20 mouse cellular contexts compared by ENCODE assay signal in genomic region chr9:25021095-25021691, GRCm38 (mm10).
DNase-seq lines count a peak whose midpoint lies in the region; ATAC-seq and TF ChIP-seq lines count a peak whose summit lies in the region.
"Had no signal": no experiment of that assay in that cellular context is flagged by ENCODE, and none has a peak within 500 bp of the region (broad histone marks: within the 10 kb centered on the region; RNA-seq: fewer than 3 reads in every experiment).

No protein-coding gene starts in this region.

- peak; percentile 18 to 29 for DNase-seq in heart, adult 18-20 months
- no peak for DNase-seq in heart, postnatal 4 days
- DNase-seq in liver, embryonic 11.5 days (ENCODE audit: low spot score) = no peak
- no peak for DNase-seq in liver, postnatal 0 days
- DNase-seq in liver, embryonic 13.5 days = no peak
- DNase-seq in telencephalon, adult 2 months (ENCODE audit: low read depth, low spot score) = peak; percentile 55
- no peak for DNase-seq in cerebellum, adult 18-20 months
- DNase-seq: adrenal gland, adult 2 months; cerebellum, adult 9-10 months; gastrocnemius, postnatal 10 days; kidney, adult 2 months; lung, postnatal 4 days; thymus, adult 18-20 months had no signal

- no peaks in the 10 kb centered on the region for H3K4me1 ChIP-seq in liver, embryonic 11.5 days (replicated peaks; ENCODE audit: control insufficient read depth, insufficient read depth, low read length)
- H3K4me1 ChIP-seq in liver, postnatal 0 days (ENCODE audit: insufficient read depth) = no peaks in the 10 kb centered on the region
- 0 out of 2 replicates have a peak, but pooled peaks cover 5% of the 10 kb centered on the region for H3K4me1 ChIP-seq in liver, embryonic 13.5 days (replicated peaks)
- H3K4me1 ChIP-seq: embryonic facial prominence, embryonic 15.5 days; limb, embryonic 10.5 days; midbrain, embryonic 10.5 days; stomach, embryonic 15.5 days had no signal

- H3K27ac ChIP-seq in liver, embryonic 11.5 days (ENCODE audit: low read depth, low read length) = no peak overlapping the region
- H3K27ac ChIP-seq in liver, postnatal 0 days (ENCODE audit: low read depth) = no peak overlapping the region
- H3K27ac ChIP-seq in liver, embryonic 13.5 days = no peak overlapping the region
- H3K27ac ChIP-seq: embryonic facial prominence, embryonic 15.5 days; hindbrain, embryonic 14.5 days; kidney, postnatal 0 days; limb, embryonic 10.5 days; midbrain, embryonic 10.5 days; stomach, embryonic 15.5 days had no signal

- WGBS in liver, embryonic 11.5 days = 58% methylated on average over 4 of the region's 4 CpGs
- WGBS in liver, postnatal 0 days (ENCODE audit: insufficient replicate concordance) = 65% methylated on average over 4 of the region's 4 CpGs
- WGBS in liver, embryonic 13.5 days (ENCODE audit: insufficient replicate concordance) = 31% methylated on average over 4 of the region's 4 CpGs

- no peaks in the 10 kb centered on the region for H3K9me3 ChIP-seq in liver, embryonic 11.5 days (ENCODE audit: control insufficient read depth, low read length)
- no peaks in the 10 kb centered on the region for H3K9me3 ChIP-seq in liver, postnatal 0 days (ENCODE audit: low read length)
- no peaks in the 10 kb centered on the region for H3K9me3 ChIP-seq in liver, embryonic 13.5 days (replicated peaks)
- H3K9me3 ChIP-seq: embryonic facial prominence, embryonic 15.5 days; limb, embryonic 10.5 days; midbrain, embryonic 10.5 days; stomach, embryonic 15.5 days had no signal

- no peak for TF ChIP-seq CTCF in liver, postnatal 0 days (IDR thresholded peaks at IDR 0.05; ENCODE audit: low read depth)

- H3K36me3 ChIP-seq in liver, embryonic 11.5 days (ENCODE audit: control insufficient read depth, insufficient read depth, low read length) = no peaks in the 10 kb centered on the region
- H3K36me3 ChIP-seq in liver, postnatal 0 days (replicated peaks; ENCODE audit: insufficient read depth, low read length) = no peaks in the 10 kb centered on the region
- no peaks in the 10 kb centered on the region for H3K36me3 ChIP-seq in liver, embryonic 13.5 days
- H3K36me3 ChIP-seq: embryonic facial prominence, embryonic 15.5 days; limb, embryonic 10.5 days; midbrain, embryonic 10.5 days; stomach, embryonic 15.5 days had no signal

- H3K27me3 ChIP-seq in liver, embryonic 11.5 days (replicated peaks; ENCODE audit: control insufficient read depth, insufficient read depth, low read length) = no peaks in the 10 kb centered on the region
- H3K27me3 ChIP-seq in liver, postnatal 0 days (ENCODE audit: insufficient read depth, low read length) = no peaks in the 10 kb centered on the region
- H3K27me3 ChIP-seq in liver, embryonic 13.5 days = no peaks in the 10 kb centered on the region
- H3K27me3 ChIP-seq: embryonic facial prominence, embryonic 15.5 days; stomach, embryonic 15.5 days had no signal

- H3K4me2 ChIP-seq in liver, embryonic 11.5 days = no peak overlapping the region
- H3K4me2 ChIP-seq in liver, postnatal 0 days (ENCODE audit: low read depth, low read length) = no peak overlapping the region
- no peak overlapping the region for H3K4me2 ChIP-seq in liver, embryonic 13.5 days
- H3K4me2 ChIP-seq: embryonic facial prominence, embryonic 15.5 days; hindbrain, embryonic 14.5 days; stomach, embryonic 15.5 days had no signal

- no peak overlapping the region for H3K4me3 ChIP-seq in liver, embryonic 11.5 days (ENCODE audit: low read depth, low read length)
- no peak overlapping the region for H3K4me3 ChIP-seq in liver, postnatal 0 days (ENCODE audit: low read depth, low read length)
- no peak overlapping the region for H3K4me3 ChIP-seq in liver, embryonic 13.5 days (replicated peaks)
- H3K4me3 ChIP-seq: embryonic facial prominence, embryonic 15.5 days; limb, embryonic 10.5 days; midbrain, embryonic 10.5 days; stomach, embryonic 15.5 days had no signal

- H3K9ac ChIP-seq in liver, embryonic 11.5 days (ENCODE audit: low read depth, low read length) = no peak overlapping the region
- no peak overlapping the region for H3K9ac ChIP-seq in liver, postnatal 0 days (replicated peaks)
- no peak overlapping the region for H3K9ac ChIP-seq in liver, embryonic 13.5 days
- H3K9ac ChIP-seq: embryonic facial prominence, embryonic 15.5 days; hindbrain, embryonic 14.5 days; stomach, embryonic 15.5 days had no signal

- ATAC-seq in liver, embryonic 11.5 days (replicated peaks; ENCODE audit: low FRiP score) = peak; percentile 76
- ATAC-seq in liver, postnatal 0 days = no peak
- ATAC-seq in liver, embryonic 13.5 days (ENCODE audit: low read depth) = peak; percentile 81
- ATAC-seq: inflammation-experienced regulatory T-cells, adult 6 months had no signal

- no peak for TF ChIP-seq EP300 in liver, postnatal 0 days (IDR thresholded peaks at IDR 0.05; ENCODE audit: low read depth)

Comparison
In these comparisons a context has a peak if more than half of its experiments do, and no peak if none do; other contexts are left out.
1. DNase-seq: peak in heart, adult 18-20 months (2 of 2) and telencephalon, adult 2 months (single experiment); none in heart, postnatal 4 days (single experiment), liver, embryonic 11.5 days (single experiment), liver, postnatal 0 days (single experiment), liver, embryonic 13.5 days (single experiment) and cerebellum, adult 18-20 months (0 of 2).